ENCODE assay signal across 20 mouse cellular contexts in the genomic region with DNA sequence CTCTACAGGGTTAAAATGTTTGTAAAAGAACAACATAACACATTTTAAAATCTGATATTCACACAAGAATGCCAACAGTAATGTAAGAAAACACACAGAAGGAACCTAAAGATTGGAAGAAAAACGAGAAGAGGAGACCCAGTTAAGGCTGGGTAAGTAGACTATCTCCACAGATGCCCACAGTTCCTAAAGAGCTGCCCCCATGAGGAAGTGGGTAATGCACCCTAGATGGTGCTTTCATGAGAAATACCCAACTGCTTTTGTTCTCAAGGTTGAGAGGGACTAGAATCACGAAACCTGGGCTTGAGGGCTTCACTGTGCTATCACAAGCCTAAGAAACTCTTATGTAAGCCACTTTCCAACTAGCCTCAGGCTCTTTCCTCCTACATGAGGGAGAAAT. TPM values are rescaled to one million over a fixed set of nuclear protein-coding genes. Genes with fewer than 3 reads are reported as not detected.
A peak's percentile ranks its signal among the peaks of the same experiment; 100 is the strongest.
DNase-seq lines count a peak whose midpoint lies in the region; ATAC-seq and TF ChIP-seq lines count a peak whose summit lies in the region.
"Had no signal": no experiment of that assay in that cellular context is flagged by ENCODE, and none has a peak within 500 bp of the region (broad histone marks: within the 10 kb centered on the region; RNA-seq: fewer than 3 reads in every experiment).

No protein-coding gene starts in this region.

- no peak for ATAC-seq in liver, embryonic 16.5 days (ENCODE audit: low read depth)
- ATAC-seq: forebrain, embryonic 16.5 days; Patski had no signal

- DNase-seq in gastrocnemius, adult 2 months, result no peak
- no peak for DNase-seq in gastrocnemius, postnatal 4 days (ENCODE audit: low spot score in 2 of 2)
- no peak for DNase-seq in spleen, adult 2 months (ENCODE audit: low read depth in 1 of 2, low spot score in 2 of 2)
- DNase-seq in spleen, adult 12 weeks (ENCODE audit: low spot score), result no peak
- no peak for DNase-seq in embryo, embryonic 11 days
- no peak for DNase-seq in lung, adult 18-20 months
- DNase-seq in layer of hippocampus, postnatal 10 days (ENCODE audit: low spot score in 2 of 2), result no peak
- DNase-seq: adrenal gland, postnatal 10 days; cerebellum, postnatal 10 days; heart, adult 18-20 months; kidney, adult 18-20 months; lung, adult 2 months; thymus, postnatal 14 days had no signal

- WGBS in spleen, adult 2 months, result 24% methylated on average over 2 of the region's 2 CpGs
- 57% methylated on average over 2 of the region's 2 CpGs for WGBS in liver, embryonic 16.5 days (ENCODE audit: insufficient replicate concordance)

- peak overlapping the region; percentile 40; the same call in 1 of the 2 replicates for H3K9ac ChIP-seq in liver, embryonic 16.5 days (ENCODE audit: low read depth, low read length)
- H3K9ac ChIP-seq: embryonic facial prominence, embryonic 15.5 days had no signal

- peaks cover 13% of the 10 kb centered on the region; the same call in 1 of the 2 replicates for H3K4me1 ChIP-seq in spleen, adult 2 months (ENCODE audit: control insufficient read depth, insufficient read depth, insufficient read length)
- H3K4me1 ChIP-seq in liver, embryonic 16.5 days (ENCODE audit: control insufficient read depth, low read depth, low read length), result peaks cover 55% of the 10 kb centered on the region
- H3K4me1 ChIP-seq: midbrain, embryonic 10.5 days had no signal

- no peaks in the 10 kb centered on the region for H3K9me3 ChIP-seq in liver, embryonic 16.5 days (replicated peaks; ENCODE audit: control insufficient read depth, low read length)
- H3K9me3 ChIP-seq: embryonic facial prominence, embryonic 15.5 days; limb, embryonic 10.5 days; midbrain, embryonic 10.5 days had no signal

- no peaks in the 10 kb centered on the region for H3K36me3 ChIP-seq in spleen, adult 2 months (ENCODE audit: control insufficient read depth, insufficient read depth, low read length)
- H3K36me3 ChIP-seq in liver, embryonic 16.5 days (ENCODE audit: control insufficient read depth, insufficient read depth), result no peaks in the 10 kb centered on the region
- H3K36me3 ChIP-seq: embryonic facial prominence, embryonic 15.5 days; limb, embryonic 10.5 days; midbrain, embryonic 10.5 days had no signal

- H3K4me2 ChIP-seq in liver, embryonic 16.5 days (ENCODE audit: low read depth, low read length), result no peak overlapping the region
- H3K4me2 ChIP-seq: embryonic facial prominence, embryonic 15.5 days had no signal

- H3K27ac ChIP-seq in gastrocnemius, adult 2 months, result peak overlapping the region; percentile 73
- peak overlapping the region; percentile 47; the same call in 1 of the 2 replicates for H3K27ac ChIP-seq in spleen, adult 2 months (ENCODE audit: insufficient read depth, low read length)
- peak overlapping the region; percentile 59 for H3K27ac ChIP-seq in liver, embryonic 16.5 days (ENCODE audit: low read length)
- H3K27ac ChIP-seq: embryonic facial prominence, embryonic 15.5 days; kidney, postnatal 0 days; limb, embryonic 10.5 days; midbrain, embryonic 10.5 days had no signal

- H3K27me3 ChIP-seq in spleen, adult 2 months (ENCODE audit: control insufficient read depth, insufficient read depth, low read length), result no peaks in the 10 kb centered on the region
- H3K27me3 ChIP-seq in liver, embryonic 16.5 days (ENCODE audit: control insufficient read depth, insufficient read depth, low read depth, low read length), result no peaks in the 10 kb centered on the region
- H3K27me3 ChIP-seq: embryonic facial prominence, embryonic 15.5 days; Patski had no signal

- no peak overlapping the region for H3K4me3 ChIP-seq in gastrocnemius, adult 2 months
- H3K4me3 ChIP-seq in spleen, adult 2 months (ENCODE audit: extremely low read depth, insufficient read depth, insufficient read length), result no peak overlapping the region
- no peak overlapping the region for H3K4me3 ChIP-seq in liver, embryonic 16.5 days (ENCODE audit: low read depth, low read length)
- H3K4me3 ChIP-seq: embryonic facial prominence, embryonic 15.5 days; limb, embryonic 10.5 days; midbrain, embryonic 10.5 days had no signal

- no peak for TF ChIP-seq POLR2A in spleen, adult 2 months (IDR thresholded peaks at IDR 0.05; ENCODE audit: low read depth, low read length)

- intact Hi-C loops in gastrocnemius, adult 2 months (cut with DNase I), result loop anchor here (10.0 kb wide), 1 partner anchor 45 kb away; a partner anchor contains a TSS

- no peak for TF ChIP-seq CTCF in gastrocnemius, adult 2 months (IDR thresholded peaks at IDR 0.05)
- TF ChIP-seq CTCF in spleen, adult 2 months (IDR thresholded peaks at IDR 0.05; ENCODE audit: extremely low read depth, insufficient read depth, insufficient read length, insufficient replicate concordance), result no peak

RNA-seq across cellular contexts. Expression of a gene that starts 44.8 kb away (rescaled TPM):
- total RNA-seq in gastrocnemius, adult 2 months (2021), result 10 to 100 TPM; 43.7 to 70.1 TPM
- 10 to 100 TPM; 62.7 to 66.9 TPM for total RNA-seq in gastrocnemius, postnatal 4 days (2021)
- 27.4 and 27.6 TPM in 2 replicates for polyA plus RNA-seq in spleen, adult 2 months (2012; rRNA removed)
- polyA plus RNA-seq in liver, embryonic 16.5 days (2015; fragmentation: Nextera tagmentation; extraction: Ambion mirVana), result 45.6 and 47.9 TPM in 2 replicates
- total RNA-seq in layer of hippocampus, postnatal 10 days (2021), result 10 to 100 TPM; 38.3 to 49.7 TPM
